ENCODE assay signal across 15 mouse cellular contexts in genomic region chr12:98727186-98727585, GRCm38 (mm10).
"Had no signal": no experiment of that assay in that cellular context is flagged by ENCODE, and none has a peak within 500 bp of the region (broad histone marks: within the 10 kb centered on the region; RNA-seq: fewer than 3 reads in every experiment).

No protein-coding gene starts in this region.

- H3K9ac ChIP-seq: limb, embryonic 12.5 days; liver, embryonic 13.5 days; liver, postnatal 0 days; lung, embryonic 15.5 days; midbrain, embryonic 15.5 days; neural tube, embryonic 12.5 days had no signal

- DNase-seq: kidney, postnatal 4 days; liver; liver, embryonic 13.5 days; liver, postnatal 0 days; lung, postnatal 14 days; spleen, adult 18-20 months; thymus, postnatal 36 days had no signal

- H3K4me2 ChIP-seq: limb, embryonic 12.5 days; liver, embryonic 13.5 days; lung, embryonic 15.5 days; midbrain, embryonic 11.5 days; midbrain, embryonic 15.5 days; neural tube, embryonic 12.5 days had no signal

- H3K36me3 ChIP-seq: limb, embryonic 12.5 days; liver, embryonic 13.5 days; lung, embryonic 15.5 days; midbrain, embryonic 15.5 days had no signal

- H3K27me3 ChIP-seq: limb, embryonic 12.5 days; liver, embryonic 13.5 days; lung, embryonic 15.5 days; midbrain, embryonic 15.5 days; neural tube, embryonic 12.5 days had no signal

- ATAC-seq: liver, postnatal 0 days; midbrain, embryonic 15.5 days had no signal

- H3K9me3 ChIP-seq: limb, embryonic 12.5 days; liver, embryonic 13.5 days; lung, embryonic 15.5 days; midbrain, embryonic 15.5 days; neural tube, embryonic 12.5 days had no signal

- H3K4me3 ChIP-seq: layer of hippocampus, adult 2 months; limb, embryonic 12.5 days; liver, embryonic 13.5 days; lung, embryonic 15.5 days; megakaryocyte, embryonic 14.5 days; midbrain, embryonic 15.5 days; neural tube, embryonic 12.5 days had no signal

- H3K27ac ChIP-seq: layer of hippocampus, adult 2 months; limb, embryonic 12.5 days; liver, embryonic 13.5 days; lung, embryonic 15.5 days; macrophage; midbrain, embryonic 15.5 days; neural tube, embryonic 12.5 days had no signal

- H3K4me1 ChIP-seq: limb, embryonic 12.5 days; liver, embryonic 13.5 days; lung, embryonic 15.5 days; neural tube, embryonic 12.5 days had no signal
